Mouse (Mus musculus) myocyte (in vitro differentiated cells): ENCODE measurements around the gene Olfr434. TPM values are rescaled to one million over a fixed set of nuclear protein-coding genes. Genes with fewer than 3 reads are reported as not detected.
"Not testable (repeated sequence)": the region's sequence is repeated elsewhere in the genome, so short reads cannot be mapped to it uniquely, and the experiment has no call there.

ENCODE experiments used
- H3K27me3 ChIP-seq: one replicate; pipeline ENCODE4 v1.6.1; 2011; ENCODE audit not compliant: control insufficient read depth, insufficient read depth, insufficient read length
- H3K36me3 ChIP-seq: one replicate; pipeline ENCODE4 v1.6.1; 2011; ENCODE audit not compliant: control insufficient read depth, insufficient read depth
- H3K4me2 ChIP-seq: one replicate; pipeline ENCODE4 v1.6.1; 2011; ENCODE audit warnings: low read depth, control low read depth
- H3K4me3 ChIP-seq: one replicate; pipeline ENCODE4 v1.5.1; 2011; ENCODE audit warnings: mild to moderate bottlenecking, control low read depth, moderate library complexity
- H3K79me2 ChIP-seq: one replicate; pipeline ENCODE4 v1.6.1; 2011; ENCODE audit not compliant: control insufficient read depth, insufficient read depth
- H3ac ChIP-seq: one replicate; pipeline ENCODE4 v1.6.1; 2011; ENCODE audit not compliant: control insufficient read depth, insufficient read length
- CEBPB ChIP-seq: IDR thresholded peaks from 2 replicates; pipeline ENCODE4 v1.6.1; 2011; ENCODE audit warnings: mild to moderate bottlenecking, moderate library complexity; ENCODE audit not compliant: poor library complexity, insufficient read depth, severe bottlenecking
- E2F4 ChIP-seq: IDR thresholded peaks from one replicate; pipeline ENCODE4 v1.6.1; 2011; ENCODE audit warnings: mild to moderate bottlenecking, control low read depth, moderate library complexity; ENCODE audit not compliant: insufficient read depth
- MAX ChIP-seq: IDR thresholded peaks from one replicate; pipeline ENCODE4 v1.6.1; 2011; ENCODE audit warnings: low read depth, mild to moderate bottlenecking, control low read depth
- MYOD1 ChIP-seq, 3 experiments: IDR thresholded peaks; one replicate each; pipeline ENCODE4 v1.6.1; 2011; ENCODE audit warnings: control low read depth in 2 of 3, low read depth in 2 of 3, mild to moderate bottlenecking in 2 of 3, moderate library complexity in 1 of 3; ENCODE audit not compliant: insufficient read length in 2 of 3, control insufficient read depth in 1 of 3
- MYOG ChIP-seq, 3 experiments: IDR thresholded peaks; one replicate each; pipeline ENCODE4 v1.6.1; 2011; ENCODE audit warnings: control low read depth in 2 of 3, low read depth in 2 of 3, mild to moderate bottlenecking in 2 of 3; ENCODE audit not compliant: insufficient read length in 2 of 3, control insufficient read depth in 1 of 3, insufficient read depth in 1 of 3
- POLR2A ChIP-seq: IDR thresholded peaks from one replicate; pipeline ENCODE4 v1.6.1; 2011; ENCODE audit warnings: low read depth, mild to moderate bottlenecking, control low read depth, moderate library complexity; ENCODE audit not compliant: insufficient read length
- POLR2AphosphoS2 ChIP-seq: IDR thresholded peaks from one replicate; pipeline ENCODE4 v1.6.1; 2011; ENCODE audit warnings: low read depth, control low read depth; ENCODE audit not compliant: insufficient read length
- REST ChIP-seq: IDR thresholded peaks from one replicate; pipeline ENCODE4 v1.6.1; 2011; ENCODE audit warnings: mild to moderate bottlenecking, control low read depth, moderate library complexity; ENCODE audit not compliant: insufficient read depth, insufficient read length
- SRF ChIP-seq: IDR thresholded peaks from one replicate; pipeline ENCODE4 v1.6.1; 2011; ENCODE audit warnings: low read depth; ENCODE audit not compliant: control insufficient read depth, insufficient read length
- TCF12 ChIP-seq: IDR thresholded peaks from one replicate; pipeline ENCODE4 v1.6.1; 2011; ENCODE audit warnings: mild to moderate bottlenecking, control low read depth; ENCODE audit not compliant: poor library complexity, insufficient read depth, severe bottlenecking
- TCF3 ChIP-seq: IDR thresholded peaks from one replicate; pipeline ENCODE4 v1.6.1; 2011; ENCODE audit warnings: low read depth, control low read depth; ENCODE audit not compliant: insufficient read length
- USF1 ChIP-seq: IDR thresholded peaks from one replicate; pipeline ENCODE4 v1.6.1; 2011; ENCODE audit warnings: low read depth, mild to moderate bottlenecking, control low read depth, moderate library complexity
- polyA plus RNA-seq: library from polyadenylated mRNA; unstranded; fragments of >200 nt; fragmentation: generic; extraction: Trizol; gene quantifications from one replicate; pipeline ENCODE4 v1.2.1, GENCODE M21; 2012; ENCODE audit warnings: missing spikeins

The Olfr434 gene
- polyA plus RNA-seq, 1 experiment, result not detected

GRCm38 (mm10) chr6:43190986-43191385 lies 21.8 kb upstream of the Olfr434 start:
- H3K4me3 ChIP-seq, result no peak overlapping the region
- no peak overlapping the region for H3ac ChIP-seq
- H3K4me2 ChIP-seq, result no peak overlapping the region
- TF ChIP-seq REST (no peak), POLR2AphosphoS2 (no peak), CEBPB (no peak)
- no peaks in the 10 kb centered on the region for H3K27me3 ChIP-seq
- H3K36me3 ChIP-seq, result no peaks in the 10 kb centered on the region
- no peaks in the 10 kb centered on the region for H3K79me2 ChIP-seq

GRCm38 (mm10) chr6:43196781-43197180 lies 16.0 kb upstream of the Olfr434 start, which contains the start of gene Olfr435:
Gene Olfr435 (plus strand): TSS chr6:43197146.
- no peaks in the 10 kb centered on the region for H3K27me3 ChIP-seq
- H3K36me3 ChIP-seq, result no peaks in the 10 kb centered on the region
- H3K4me2 ChIP-seq, result no peak within 1 kb of the TSS
- no peak within 1 kb of the TSS for H3ac ChIP-seq
- TF ChIP-seq E2F4, result no peak
- TF ChIP-seq POLR2AphosphoS2, result no peak
- no peak for TF ChIP-seq MYOD1 (IDR thresholded peaks at IDR 0.05; ENCODE audit: control insufficient read depth in 1 of 3, insufficient read length in 2 of 3, low read depth in 2 of 3)
- no peak for TF ChIP-seq MYOG (IDR thresholded peaks at IDR 0.05; ENCODE audit: control insufficient read depth in 1 of 3, insufficient read depth in 1 of 3, insufficient read length in 2 of 3, low read depth in 2 of 3)
- TF ChIP-seq TCF12, result no peak
- TF ChIP-seq TCF3, result no peak
- no peak for TF ChIP-seq POLR2A
- TF ChIP-seq USF1, result no peak
- no peak for TF ChIP-seq SRF
- no peak for TF ChIP-seq MAX
- H3K79me2 ChIP-seq, result no peaks in the 10 kb centered on the region
- no peak within 1 kb of the TSS for H3K4me3 ChIP-seq

- Histone ChIP-seq H3K27me3 (no peaks in the 10 kb centered on the region), H3ac (no peak overlapping the region), H3K79me2 (no peaks in the 10 kb centered on the region), H3K4me2 (no peak overlapping the region), H3K36me3 (no peaks in the 10 kb centered on the region), H3K4me3 (no peak overlapping the region)
- TF ChIP-seq POLR2AphosphoS2 (no peak), MYOD1 (IDR thresholded peaks at IDR 0.05; ENCODE audit: control insufficient read depth in 1 of 3, insufficient read length in 2 of 3, low read depth in 2 of 3) (no peak), USF1 (no peak), REST (no peak), MYOG (IDR thresholded peaks at IDR 0.05; ENCODE audit: control insufficient read depth in 1 of 3, insufficient read depth in 1 of 3, insufficient read length in 2 of 3, low read depth in 2 of 3) (no peak), POLR2A (no peak), E2F4 (no peak), TCF3 (no peak), TCF12 (no peak), CEBPB (no peak), MAX (no peak), SRF (no peak)
These were observed 14.7 kb upstream of the Olfr434 start for GRCm38 (mm10) chr6:43198094-43198493.

- no peaks in the 10 kb centered on the region for H3K79me2 ChIP-seq
- H3K27me3 ChIP-seq, result no peaks in the 10 kb centered on the region
- no peak for TF ChIP-seq CEBPB
- no peak for TF ChIP-seq MYOD1 (IDR thresholded peaks at IDR 0.05; ENCODE audit: control insufficient read depth in 1 of 3, insufficient read length in 2 of 3, low read depth in 2 of 3)
- TF ChIP-seq SRF, result no peak
- no peak for TF ChIP-seq USF1
- TF ChIP-seq REST, result no peak
- TF ChIP-seq E2F4, result no peak
- no peak for TF ChIP-seq POLR2A
- TF ChIP-seq MAX, result no peak
- no peak for TF ChIP-seq MYOG (IDR thresholded peaks at IDR 0.05; ENCODE audit: control insufficient read depth in 1 of 3, insufficient read depth in 1 of 3, insufficient read length in 2 of 3, low read depth in 2 of 3)
- no peak for TF ChIP-seq TCF12
- TF ChIP-seq POLR2AphosphoS2, result no peak
- TF ChIP-seq TCF3, result no peak
- H3K36me3 ChIP-seq, result no peaks in the 10 kb centered on the region
- no peak overlapping the region for H3K4me2 ChIP-seq
- no peak overlapping the region for H3ac ChIP-seq
- no peak overlapping the region for H3K4me3 ChIP-seq
These were observed 10.0 kb upstream of the Olfr434 start for GRCm38 (mm10) chr6:43202786-43203185.

GRCm38 (mm10) chr6:43205355-43205754 lies 7.5 kb upstream of the Olfr434 start:
- no peaks in the 10 kb centered on the region for H3K27me3 ChIP-seq
- no peak overlapping the region for H3ac ChIP-seq
- H3K79me2 ChIP-seq, result no peaks in the 10 kb centered on the region
- no peak overlapping the region for H3K4me3 ChIP-seq
- H3K36me3 ChIP-seq, result no peaks in the 10 kb centered on the region
- TF ChIP-seq MYOD1 (IDR thresholded peaks at IDR 0.05; ENCODE audit: control insufficient read depth in 1 of 3, insufficient read length in 2 of 3, low read depth in 2 of 3), result no peak
- H3K4me2 ChIP-seq, result no peak overlapping the region

GRCm38 (mm10) chr6:43231255-43231654 lies 18.4 kb downstream of the Olfr434 start, which contains the start of gene Olfr47:
Gene Olfr47 (plus strand): TSS chr6:43231529.
- H3K36me3 ChIP-seq, H3K4me2 ChIP-seq, H3K27me3 ChIP-seq, H3K4me3 ChIP-seq, H3ac ChIP-seq, H3K79me2 ChIP-seq: not testable (repeated sequence)
